Mouse (Mus musculus): ENCODE data around the gene Mpzl1.

Mpzl1 gene

DNA sequence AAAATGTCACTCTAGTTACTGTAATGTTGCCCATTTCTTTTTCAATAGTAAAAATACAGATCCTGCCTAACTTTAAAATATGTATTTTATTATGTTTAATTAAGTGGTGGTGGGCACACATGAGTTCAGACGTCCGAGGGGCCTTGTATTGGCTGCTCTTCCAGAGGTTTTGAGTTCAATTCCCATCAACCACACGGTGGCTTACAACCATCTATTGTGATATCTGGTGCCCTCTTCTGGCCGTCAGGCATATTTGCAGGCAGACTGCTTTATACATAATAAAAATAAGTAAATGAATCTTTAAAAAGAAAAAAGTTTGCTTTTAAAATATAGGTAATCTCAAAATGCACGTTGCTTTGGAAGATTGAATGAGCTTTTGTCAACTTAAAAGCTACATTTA lies 55.0 kb downstream of the Mpzl1 start:
- DNase-seq (ENCODE audit: low spot score), result no peak

DNA sequence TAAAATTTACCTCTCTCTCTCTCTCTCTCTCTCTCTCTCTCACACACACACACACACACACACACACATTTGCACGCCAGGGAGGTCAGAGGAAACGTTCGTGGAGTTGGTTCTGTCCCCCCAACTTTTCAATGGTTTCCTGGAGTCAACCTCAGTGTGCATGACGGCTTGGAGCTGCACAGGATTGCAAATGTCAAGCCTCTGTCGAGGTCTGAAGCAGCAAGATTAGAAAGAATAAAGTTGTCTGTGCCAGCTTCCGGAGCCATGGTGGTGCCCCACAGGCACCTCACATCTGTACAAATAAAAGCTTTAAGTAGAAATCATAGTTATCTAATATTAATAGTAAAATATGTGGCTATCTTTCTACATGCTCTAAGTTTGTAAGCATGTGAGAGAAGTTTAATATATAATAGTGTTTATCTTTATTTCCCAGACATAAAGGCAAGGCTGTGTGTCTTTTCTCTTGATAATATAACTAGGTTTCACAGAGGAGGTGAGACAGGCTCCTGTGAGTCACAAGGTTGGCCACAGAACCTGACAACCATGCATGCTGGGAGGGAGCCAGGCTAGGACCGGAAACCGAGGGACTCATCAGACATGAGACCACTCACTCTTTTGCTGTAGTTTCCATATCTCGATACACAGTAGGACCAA lies 57.8 kb downstream of the Mpzl1 start:
- no peak for DNase-seq (ENCODE audit: low spot score)

DNA sequence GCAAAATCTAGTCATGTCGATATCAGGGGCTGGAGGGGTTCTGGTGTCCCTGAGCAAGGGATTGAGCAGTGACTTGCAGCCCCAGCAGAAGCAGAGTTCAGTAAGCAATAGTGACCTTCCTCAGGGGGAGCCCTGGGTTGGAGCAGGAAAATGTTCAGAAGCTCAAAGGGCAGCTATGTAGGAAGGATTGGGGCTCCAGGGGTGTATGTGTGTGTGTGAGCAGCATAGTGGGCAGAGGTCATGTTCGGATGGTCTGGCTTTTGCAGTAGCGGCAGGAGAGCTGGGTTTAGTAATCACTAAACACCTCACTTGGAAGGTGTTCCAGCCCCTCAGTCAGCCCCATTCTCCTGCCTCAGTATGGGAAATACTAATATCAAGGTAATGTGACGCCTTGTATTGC lies 58.3 kb downstream of the Mpzl1 start:
- no peak for DNase-seq (ENCODE audit: low spot score)

DNA sequence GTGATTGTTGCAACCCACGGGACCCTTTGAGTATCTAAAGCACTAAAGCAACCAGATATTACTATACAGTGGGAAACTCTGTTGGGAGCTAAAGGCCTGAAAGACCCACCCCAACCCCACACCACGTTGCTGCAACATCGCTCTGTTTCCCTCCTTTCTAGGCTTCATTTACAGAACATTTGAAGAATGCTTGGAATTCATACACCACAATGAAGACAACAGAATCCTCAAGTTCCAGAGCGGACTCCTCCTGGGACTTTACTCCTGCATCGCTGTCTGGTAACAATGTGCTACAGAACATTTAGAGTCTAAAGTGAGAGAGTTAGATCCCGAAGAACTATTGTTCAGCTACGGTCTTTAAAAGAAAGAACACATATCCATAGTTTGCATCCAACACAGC lies 66.9 kb downstream of the Mpzl1 start:
- DNase-seq (ENCODE audit: low spot score), result no peak

DNA sequence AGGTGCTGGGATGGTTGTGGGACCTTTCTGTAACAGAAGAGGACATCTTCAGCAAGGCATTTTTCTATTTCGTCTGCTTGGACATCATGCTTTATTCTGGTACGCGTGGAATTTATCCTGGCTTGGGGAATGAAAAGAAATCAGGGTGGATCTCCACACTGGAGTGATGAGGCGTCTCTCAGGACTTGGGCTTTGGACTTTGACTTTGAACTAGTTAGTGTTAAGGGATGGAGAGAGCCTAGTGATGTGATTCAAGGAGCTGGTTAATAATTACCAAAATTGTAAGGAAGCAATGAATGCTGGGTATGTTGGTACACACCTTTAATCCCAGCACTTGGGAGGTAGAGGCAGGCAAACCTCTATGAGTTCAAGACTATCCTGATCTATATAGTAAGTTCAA lies 69.1 kb downstream of the Mpzl1 start:
- no peak for DNase-seq (ENCODE audit: low spot score)

DNA sequence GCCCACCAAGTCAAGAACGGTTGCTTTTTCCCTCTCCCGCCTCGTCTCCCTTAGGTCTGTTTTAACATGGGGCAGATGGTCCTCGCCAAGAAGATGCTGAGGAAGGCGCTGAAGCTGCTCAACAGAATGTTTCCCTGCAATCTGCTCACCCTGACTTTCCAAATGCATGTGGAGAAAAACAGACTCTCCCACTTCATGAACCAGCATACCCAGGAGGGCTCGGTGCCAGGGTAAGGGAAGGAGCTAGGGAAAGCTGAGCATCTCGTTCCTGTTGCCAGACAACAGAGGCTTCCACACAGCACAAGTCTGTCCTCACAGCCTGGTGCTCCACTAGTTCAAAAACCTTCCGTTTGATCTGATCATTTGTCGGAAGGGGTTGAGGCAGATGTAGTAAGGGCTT lies 75.3 kb downstream of the Mpzl1 start:
- no peak for DNase-seq (ENCODE audit: low spot score)

DNA sequence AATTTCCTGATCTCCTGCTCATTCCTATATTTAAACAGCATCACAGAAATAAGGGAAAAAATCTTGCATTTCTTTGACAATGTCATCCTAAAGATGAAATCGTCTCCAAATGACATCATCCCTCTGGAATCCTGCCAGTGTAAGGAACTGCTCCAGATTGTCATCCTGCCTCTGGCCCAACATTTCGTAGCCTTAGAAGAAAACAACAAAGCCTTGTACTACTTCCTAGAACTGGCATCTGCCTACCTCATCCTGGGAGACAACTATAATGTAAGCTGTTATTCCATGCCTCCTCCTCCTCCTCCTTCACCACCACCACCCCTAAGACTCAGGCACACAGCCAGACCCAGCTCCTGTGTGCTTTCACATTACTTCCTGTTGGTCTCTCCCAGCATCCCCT lies 77.6 kb downstream of the Mpzl1 start:
- DNase-seq (ENCODE audit: low spot score), result no peak

All from ovary, postnatal 10 days (tissue).